Mouse (Mus musculus) cerebellum, postnatal 14 days (tissue): ENCODE results near the gene Prss47.
A peak's percentile ranks its signal among the peaks of the same experiment; 100 is the strongest.

ENCODE experiments used
- DNase-seq, 2 experiments: peaks; one replicate each; pipeline ENCODE4 v3.0.0; 2021; ENCODE audit warnings: mixed read lengths in 2 of 2

Prss47 gene

DNA sequence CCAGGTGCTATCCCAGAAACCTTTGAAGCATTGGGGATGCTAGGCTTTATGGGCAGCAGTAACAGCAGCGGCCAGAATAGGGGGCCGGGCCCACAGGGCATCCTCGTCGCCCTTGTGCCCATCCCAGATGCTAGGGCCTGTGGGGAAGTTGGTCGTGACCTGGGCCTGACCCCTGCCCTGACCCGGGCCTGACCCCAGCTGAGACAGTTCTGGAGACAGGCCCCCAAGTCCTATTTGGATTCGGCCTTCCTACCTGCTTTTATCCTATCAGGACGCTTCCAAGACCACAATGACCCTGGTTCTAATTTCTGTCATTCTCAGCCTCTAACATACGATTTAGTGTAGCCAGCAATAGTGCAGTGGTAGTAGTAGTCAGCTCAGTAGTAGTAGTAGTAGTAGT is at the start of gene Prss47:
Gene Prss47 (minus strand): TSS at position 101 of the 400 bp plus-strand sequence.
- DNase-seq, result no peak

DNA sequence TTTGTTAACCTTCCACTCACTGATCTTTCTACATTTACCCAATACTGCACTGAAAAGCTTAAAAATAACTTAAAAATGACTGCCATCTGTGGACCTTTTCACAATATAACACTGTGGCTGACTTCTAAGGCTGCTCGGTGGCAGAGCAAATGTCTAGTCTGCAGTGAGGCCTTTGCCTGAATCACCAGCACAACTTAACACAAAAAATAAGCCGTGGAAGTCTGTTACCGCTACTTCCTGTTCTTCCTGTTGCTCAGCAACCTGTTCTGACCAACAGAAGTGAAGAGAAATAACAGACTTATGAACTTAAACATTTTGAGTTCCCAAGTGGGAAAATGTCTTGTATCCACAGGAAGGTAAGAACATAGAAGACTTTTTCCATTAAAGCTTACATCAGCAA is 48.7 kb upstream of the Prss47 start:
- no peak for DNase-seq

DNA sequence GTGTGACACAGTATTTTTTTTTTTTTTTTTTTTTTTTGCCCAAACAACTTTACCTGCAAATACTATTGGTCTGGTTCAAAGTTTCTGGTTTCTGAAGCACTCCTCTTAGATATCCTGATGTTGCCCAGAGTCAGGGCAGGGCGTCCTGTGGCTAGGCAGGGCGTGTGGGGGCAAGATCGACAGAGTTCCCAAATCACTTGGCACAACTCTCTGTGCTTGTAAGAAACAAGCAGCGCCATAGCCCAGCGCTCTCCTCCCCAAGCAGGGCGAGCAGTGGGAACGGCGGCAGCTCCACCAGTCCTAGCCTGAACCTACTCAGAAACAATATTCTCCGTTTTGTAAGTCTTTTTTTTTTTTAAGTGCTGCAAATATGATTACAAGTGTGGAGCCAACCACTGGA is 48.1 kb upstream of the Prss47 start:
- DNase-seq, result no peak

DNA sequence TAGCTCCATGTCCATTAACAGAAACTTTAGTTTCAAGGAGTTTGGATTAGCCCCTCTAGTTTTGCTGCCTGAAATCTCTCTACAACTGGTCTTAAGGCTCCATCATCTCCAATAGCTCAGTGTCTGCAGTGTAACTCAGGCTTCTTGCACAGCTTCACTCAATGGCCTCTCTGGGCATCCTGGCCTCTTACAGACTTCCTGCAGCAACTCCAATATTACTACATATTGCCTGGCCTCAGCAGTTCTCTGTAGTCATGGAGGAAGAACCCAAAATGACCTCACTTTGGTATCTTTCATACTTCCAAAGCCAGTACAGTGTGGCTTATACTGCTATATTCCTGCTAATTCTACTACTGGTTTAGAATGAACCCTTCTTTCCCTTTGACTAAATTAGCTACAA is 44.5 kb upstream of the Prss47 start:
- DNase-seq, result no peak

DNA sequence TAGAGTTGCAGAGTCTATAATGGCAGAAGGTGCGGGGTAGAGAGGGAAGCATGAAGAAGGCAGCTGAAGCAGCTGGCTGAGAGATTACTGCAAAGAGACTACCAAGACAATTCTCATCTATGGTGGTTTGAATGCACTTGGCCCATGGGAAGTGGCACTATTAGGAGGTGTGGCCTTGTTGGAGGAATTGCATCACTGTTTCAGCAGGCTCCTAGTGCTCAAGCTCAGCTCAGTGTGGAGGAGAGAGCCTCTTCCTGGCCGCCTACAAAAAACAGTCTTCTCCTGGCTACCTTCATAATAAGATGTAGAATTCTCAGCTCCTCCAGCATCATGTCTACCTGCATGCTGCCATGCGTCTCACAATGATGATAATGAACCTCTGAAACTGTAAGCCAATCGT is 43.4 kb upstream of the Prss47 start:
- DNase-seq, result no peak

DNA sequence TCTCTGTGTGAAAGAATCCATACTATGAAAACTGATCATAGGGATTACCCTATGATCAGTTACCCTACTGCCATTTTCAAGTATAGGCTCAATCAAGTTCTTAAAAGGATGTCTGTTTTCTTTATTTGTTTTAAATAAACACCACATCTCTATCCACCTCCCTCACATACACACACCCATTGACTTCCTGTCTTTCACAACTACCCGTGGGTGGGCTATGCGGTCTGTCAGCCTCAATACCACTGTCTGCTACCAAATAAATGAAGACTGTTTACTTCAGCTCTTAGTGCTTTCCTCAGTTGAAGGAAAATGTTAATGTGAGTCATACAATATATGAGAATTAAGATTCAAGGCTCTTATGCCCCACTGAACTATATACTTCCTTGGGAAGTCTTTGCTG is 17.4 kb upstream of the Prss47 start:
- DNase-seq, result no peak

DNA sequence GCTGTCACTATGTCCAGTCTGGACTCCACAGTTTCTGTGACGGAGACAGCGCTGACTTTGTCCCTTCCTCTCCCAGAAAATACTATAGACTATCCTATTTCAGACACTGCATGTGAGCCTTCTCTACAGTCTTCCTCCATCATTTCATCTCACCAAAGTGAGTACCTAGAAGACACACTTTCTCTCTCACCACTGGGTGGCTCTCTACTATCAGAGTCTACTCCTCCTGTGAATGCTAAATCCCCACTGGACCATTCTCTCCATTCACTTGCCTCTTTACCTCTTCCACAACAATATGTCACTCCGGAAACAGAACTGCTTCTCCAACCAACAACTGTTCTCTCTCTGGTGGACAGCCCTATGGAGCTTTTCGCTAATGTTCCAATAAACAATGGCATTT is 17.5 kb downstream of the Prss47 start:
- DNase-seq, result peak in 1 of 2 experiments; percentile 1

DNA sequence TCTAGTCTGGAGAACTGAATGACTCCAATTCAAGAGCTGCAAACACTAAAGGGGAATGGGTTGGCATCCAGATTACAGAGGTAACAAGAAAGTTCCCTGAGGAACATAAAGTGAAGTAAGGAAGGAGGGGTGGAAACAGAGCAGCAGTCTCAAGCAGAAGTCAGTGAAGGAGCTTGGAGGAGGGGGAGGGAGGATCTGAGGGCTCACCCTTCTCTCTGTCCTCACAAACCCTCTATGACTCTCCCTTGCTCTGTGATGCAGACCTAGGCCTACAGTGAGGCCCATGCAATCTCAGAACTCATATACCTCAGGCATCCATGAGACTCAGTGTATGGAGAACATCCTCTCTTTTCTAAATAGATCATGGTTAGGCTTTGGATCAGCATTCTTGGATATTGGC is 19.8 kb downstream of the Prss47 start, which contains the start of gene Spata31d1c:
Gene Spata31d1c (plus strand): TSS at position 301 of the 400 bp plus-strand sequence.
- DNase-seq, result no peak

DNA sequence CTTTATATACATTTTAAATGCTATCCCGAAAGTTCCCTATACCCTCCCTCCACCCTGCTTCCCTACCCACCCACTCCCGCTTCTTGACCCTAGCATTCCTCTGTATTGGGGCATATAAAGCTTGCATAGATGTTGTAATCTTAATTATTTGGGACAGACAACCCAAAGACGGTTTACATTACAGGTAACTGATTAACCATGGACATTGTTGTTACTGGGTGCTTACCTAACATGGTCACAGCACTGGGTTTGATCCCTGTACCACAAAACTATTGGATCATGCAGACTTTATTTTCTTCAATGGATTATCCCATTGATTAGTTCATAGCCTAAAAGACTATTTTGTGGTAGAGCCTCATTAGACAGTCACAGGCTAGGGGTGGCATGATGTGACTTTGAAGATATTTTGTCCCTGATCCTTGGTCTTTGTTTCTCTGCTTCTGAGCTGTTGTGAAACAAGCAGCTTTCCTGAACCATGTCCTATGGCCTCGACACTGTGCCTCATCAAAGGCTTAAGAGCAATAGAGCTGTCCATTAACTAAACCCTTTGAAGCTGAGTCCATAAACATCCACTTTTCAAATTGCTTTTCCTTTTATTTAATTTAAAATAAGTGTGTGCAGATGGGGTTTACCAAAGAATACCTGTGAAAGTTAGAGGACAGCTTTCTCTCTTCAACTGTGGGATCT is 41.4 kb downstream of the Prss47 start:
- no peak for DNase-seq

DNA sequence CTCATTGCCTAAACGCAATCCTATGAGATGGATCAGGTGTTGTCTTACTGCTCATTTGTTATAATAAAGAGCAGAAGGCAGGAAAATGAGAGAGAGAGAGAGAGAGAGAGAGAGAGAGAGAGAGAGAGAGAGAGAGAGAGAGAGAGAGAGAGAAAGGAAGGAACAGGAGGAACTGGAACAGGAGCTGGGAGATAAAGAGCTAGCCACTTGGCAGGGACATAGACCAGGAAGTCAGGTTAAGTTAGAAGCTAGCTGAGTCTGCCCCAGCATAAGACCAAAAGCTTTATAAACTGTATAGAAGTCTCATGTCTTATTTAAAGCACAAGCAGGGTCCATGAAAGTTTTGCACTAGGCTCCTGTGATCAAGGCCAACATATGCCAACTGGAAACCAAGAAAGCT is 44.6 kb downstream of the Prss47 start:
- DNase-seq, result no peak

DNA sequence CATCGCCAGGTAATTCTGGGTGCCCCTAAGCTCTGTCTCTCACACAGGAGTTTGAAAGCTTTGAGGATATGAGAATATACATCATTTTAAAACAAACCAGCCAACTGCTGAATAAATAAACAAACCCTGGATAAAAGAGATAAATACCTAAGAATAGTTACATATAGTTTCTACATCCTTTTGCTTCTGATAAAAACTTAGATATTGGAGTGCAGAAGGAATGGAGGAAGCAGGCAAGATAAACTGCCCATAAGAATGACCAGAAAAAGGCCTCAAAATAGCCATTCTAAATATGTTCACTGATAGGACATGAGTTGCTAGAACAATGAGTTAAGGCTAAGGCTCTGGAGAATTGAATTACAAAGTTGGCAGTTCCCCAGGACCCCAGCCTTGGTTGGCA is 45.8 kb downstream of the Prss47 start:
- DNase-seq, result no peak

DNA sequence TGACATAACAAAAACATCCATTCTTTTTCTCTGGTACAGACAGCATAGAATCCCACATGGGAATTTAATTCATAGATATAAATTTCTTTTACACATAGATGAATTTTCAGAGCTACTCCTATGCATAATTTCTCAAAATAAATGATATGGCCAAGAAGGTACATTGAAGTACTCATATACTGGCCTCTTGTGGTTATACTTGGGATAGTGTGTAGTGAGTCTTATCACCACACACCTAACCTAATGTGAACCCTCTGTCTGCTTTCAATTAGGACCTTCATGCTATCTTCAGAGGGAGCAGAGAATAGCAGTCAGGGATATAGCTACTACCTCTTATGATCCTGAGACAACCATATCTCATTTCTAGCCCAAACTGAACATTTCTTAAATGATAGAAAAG is 47.1 kb downstream of the Prss47 start:
- no peak for DNase-seq
